ENCODE assay signal across 8 mouse cellular contexts in genomic region chr16:46496031-46496868, GRCm38 (mm10). TPM values are rescaled to one million over a fixed set of nuclear protein-coding genes. Genes with fewer than 3 reads are reported as not detected.
A peak's percentile ranks its signal among the peaks of the same experiment; 100 is the strongest.
DNase-seq lines count a peak whose midpoint lies in the region; ATAC-seq and TF ChIP-seq lines count a peak whose summit lies in the region.

No protein-coding gene starts in this region.

- H3K9me3 ChIP-seq in forebrain, embryonic 12.5 days = no peaks in the 10 kb centered on the region
- H3K9me3 ChIP-seq in heart, embryonic 14.5 days (ENCODE audit: control insufficient read depth, low read length) = no peaks in the 10 kb centered on the region
- no peaks in the 10 kb centered on the region for H3K9me3 ChIP-seq in kidney, embryonic 15.5 days (replicated peaks)
- H3K9me3 ChIP-seq in liver, embryonic 16.5 days (replicated peaks; ENCODE audit: control insufficient read depth, low read length) = no peaks in the 10 kb centered on the region

- TF ChIP-seq CTCF in bone marrow, adult 2 months (IDR thresholded peaks at IDR 0.05; ENCODE audit: control insufficient read depth, insufficient read depth, low read length) = no peak
- TF ChIP-seq CTCF in olfactory bulb, adult 2 months (IDR thresholded peaks at IDR 0.05; ENCODE audit: insufficient read depth, low read depth, low read length) = no peak

- TF ChIP-seq POLR2A in bone marrow, adult 2 months (IDR thresholded peaks at IDR 0.05; ENCODE audit: borderline replicate concordance, control insufficient read depth, low read depth, low read length) = no peak
- TF ChIP-seq POLR2A in olfactory bulb, adult 2 months (IDR thresholded peaks at IDR 0.05; ENCODE audit: insufficient read depth, low read depth, low read length) = no peak

- peak overlapping the region; percentile 90 for H3K4me2 ChIP-seq in forebrain, embryonic 12.5 days
- H3K4me2 ChIP-seq in heart, embryonic 14.5 days (ENCODE audit: low read length) = peak overlapping the region; percentile 77
- H3K4me2 ChIP-seq in kidney, embryonic 15.5 days = peak overlapping the region; percentile 87
- peak overlapping the region; percentile 54 for H3K4me2 ChIP-seq in liver, embryonic 16.5 days (ENCODE audit: low read depth, low read length)

- DNase-seq in CD4-positive helper T cell, adult 2 months (ENCODE audit: low read depth, low spot score) = peak; percentile 7
- peak; percentile 45 for DNase-seq in urinary bladder, adult 2 months (ENCODE audit: low spot score)

- peak overlapping the region; percentile 14 for H3K4me3 ChIP-seq in bone marrow, adult 2 months (replicated peaks; ENCODE audit: control insufficient read depth, low read depth, low read length)
- H3K4me3 ChIP-seq in forebrain, embryonic 12.5 days (replicated peaks) = peak overlapping the region; percentile 91
- peak overlapping the region; percentile 90 to 93 for H3K4me3 ChIP-seq in heart, embryonic 14.5 days (ENCODE audit: control insufficient read depth in 1 of 2, insufficient read depth in 1 of 2, low read depth in 1 of 2, low read length in 2 of 2)
- peak overlapping the region; percentile 92 for H3K4me3 ChIP-seq in kidney, embryonic 15.5 days (replicated peaks)
- peak overlapping the region; percentile 65 for H3K4me3 ChIP-seq in liver, embryonic 16.5 days (ENCODE audit: low read depth, low read length)
- peak overlapping the region; percentile 79 for H3K4me3 ChIP-seq in olfactory bulb, adult 2 months (ENCODE audit: insufficient read depth, low read depth, low read length)

- 0 out of 2 replicates have a peak, but pooled peaks cover 2% of the 10 kb centered on the region for H3K36me3 ChIP-seq in forebrain, embryonic 12.5 days (replicated peaks)
- H3K36me3 ChIP-seq in heart, embryonic 14.5 days (ENCODE audit: control insufficient read depth, insufficient read depth, low read length) = no peaks in the 10 kb centered on the region
- no peaks in the 10 kb centered on the region for H3K36me3 ChIP-seq in kidney, embryonic 15.5 days
- no peaks in the 10 kb centered on the region for H3K36me3 ChIP-seq in liver, embryonic 16.5 days (ENCODE audit: control insufficient read depth, insufficient read depth)

- H3K9ac ChIP-seq in forebrain, embryonic 12.5 days = peak overlapping the region; percentile 95
- H3K9ac ChIP-seq in heart, embryonic 14.5 days (ENCODE audit: low read length) = peak overlapping the region; percentile 96
- peak overlapping the region; percentile 94 for H3K9ac ChIP-seq in kidney, embryonic 15.5 days
- H3K9ac ChIP-seq in liver, embryonic 16.5 days (ENCODE audit: low read depth, low read length) = peak overlapping the region; percentile 58

- whole genome bisulfite sequencing in bone marrow, adult 2 months = under 1% methylated on average over 88 of the region's 96 CpGs
- WGBS in forebrain, embryonic 12.5 days = under 1% methylated on average over 92 of the region's 96 CpGs
- WGBS in heart, embryonic 14.5 days = under 1% methylated on average over 78 of the region's 96 CpGs
- WGBS in kidney, embryonic 15.5 days = under 1% methylated on average over 87 of the region's 96 CpGs
- 1% methylated on average over 77 of the region's 96 CpGs for WGBS in liver, embryonic 16.5 days (ENCODE audit: insufficient replicate concordance)
- WGBS in olfactory bulb, adult 2 months = under 1% methylated on average over 95 of the region's 96 CpGs

- no peaks in the 10 kb centered on the region for H3K4me1 ChIP-seq in bone marrow, adult 2 months (ENCODE audit: control insufficient read depth, insufficient read depth, low read length)
- peaks cover 26% of the 10 kb centered on the region for H3K4me1 ChIP-seq in forebrain, embryonic 12.5 days
- peaks cover 0 to 27% of the 10 kb centered on the region in 2 experiments; a peak in 2 of 4 replicates for H3K4me1 ChIP-seq in heart, embryonic 14.5 days (ENCODE audit: control insufficient read depth in 2 of 2, insufficient read depth in 2 of 2, low read length in 2 of 2)
- peaks cover 16% of the 10 kb centered on the region for H3K4me1 ChIP-seq in kidney, embryonic 15.5 days
- H3K4me1 ChIP-seq in liver, embryonic 16.5 days (ENCODE audit: control insufficient read depth, low read depth, low read length) = no peaks in the 10 kb centered on the region
- H3K4me1 ChIP-seq in olfactory bulb, adult 2 months (ENCODE audit: control insufficient read depth, insufficient read depth, low read length) = peaks cover 3% of the 10 kb centered on the region; the same call in 1 of the 2 replicates

- ATAC-seq in forebrain, embryonic 12.5 days (ENCODE audit: low FRiP score) = peak; percentile 42
- peak; percentile 47 for ATAC-seq in heart, embryonic 14.5 days (ENCODE audit: insufficient number of reproducible peaks, insufficient read depth, low FRiP score, low read depth)
- ATAC-seq in kidney, embryonic 15.5 days (replicated peaks; ENCODE audit: low FRiP score) = peak; percentile 63
- ATAC-seq in liver, embryonic 16.5 days (ENCODE audit: low read depth) = peak; percentile 24

- H3K27me3 ChIP-seq in forebrain, embryonic 12.5 days = no peaks in the 10 kb centered on the region
- no peaks in the 10 kb centered on the region for H3K27me3 ChIP-seq in heart, embryonic 14.5 days (ENCODE audit: control insufficient read depth, insufficient read depth, low read length)
- H3K27me3 ChIP-seq in kidney, embryonic 15.5 days = 0 out of 2 replicates have a peak, but pooled peaks cover 3% of the 10 kb centered on the region
- peaks cover 41% of the 10 kb centered on the region for H3K27me3 ChIP-seq in liver, embryonic 16.5 days (ENCODE audit: control insufficient read depth, insufficient read depth, low read depth, low read length)

- no peak overlapping the region for H3K27ac ChIP-seq in bone marrow, adult 2 months (ENCODE audit: control insufficient read depth, insufficient read depth, low read depth, low read length, poor library complexity)
- peak overlapping the region; percentile 94 for H3K27ac ChIP-seq in forebrain, embryonic 12.5 days
- H3K27ac ChIP-seq in heart, embryonic 14.5 days (replicated peaks in 1 of 2; ENCODE audit: control insufficient read depth in 1 of 2, insufficient read depth in 1 of 2, low read depth in 2 of 2, low read length in 2 of 2) = peak overlapping the region; percentile 98
- peak overlapping the region; percentile 98 for H3K27ac ChIP-seq in kidney, embryonic 15.5 days
- H3K27ac ChIP-seq in liver, embryonic 16.5 days (ENCODE audit: low read length) = peak overlapping the region; percentile 75
- H3K27ac ChIP-seq in olfactory bulb, adult 2 months (ENCODE audit: insufficient read depth, low read depth, low read length) = peak overlapping the region; percentile 61

RNA-seq across cellular contexts. Expression of gene Nectin3, which starts 2.1 kb away (rescaled TPM):
- polyA plus RNA-seq in bone marrow, adult 2 months (2011; ENCODE audit: insufficient read depth, insufficient read length, low replicate concordance, missing spikeins) = 1.4 TPM in 1 of 2 replicates, not detected in the other
- polyA plus RNA-seq in forebrain, embryonic 12.5 days (2016; fragmentation: Nextera tagmentation; extraction: Ambion mirVana) = 53.9 and 61.1 TPM in 2 replicates
- polyA plus RNA-seq in heart, embryonic 14.5 days (2014; fragmentation: Nextera tagmentation; extraction: Ambion mirVana) = 22.2 and 24.7 TPM in 2 replicates
- polyA plus RNA-seq in kidney, embryonic 15.5 days (2015; fragmentation: Nextera tagmentation; extraction: Ambion mirVana) = 38.6 and 43.0 TPM in 2 replicates
- polyA plus RNA-seq in liver, embryonic 16.5 days (2015; fragmentation: Nextera tagmentation; extraction: Ambion mirVana) = 1.6 and 2.0 TPM in 2 replicates
- not detected in 2 replicates for polyA plus RNA-seq in olfactory bulb, adult 2 months (2012; ENCODE audit: insufficient read depth, insufficient read length, low replicate concordance, missing spikeins)
- polyA plus RNA-seq in urinary bladder, adult 2 months (2012; rRNA removed) = 19.1 and 20.8 TPM in 2 replicates

Comparison
In these comparisons a context has a peak if more than half of its experiments do, and no peak if none do; other contexts are left out.
1. H3K4me3 ChIP-seq: peak in every context shown above with its lines; median percentile 92 in kidney, embryonic 15.5 days; 92 in heart, embryonic 14.5 days; 91 in forebrain, embryonic 12.5 days; 79 in olfactory bulb, adult 2 months; 65 in liver, embryonic 16.5 days; 14 in bone marrow, adult 2 months.